Comparison of ENCODE assay signal across 31 mouse cellular contexts in genomic region chr4:44254579-44254978, GRCm38 (mm10). TPM values are rescaled to one million over a fixed set of nuclear protein-coding genes. Genes with fewer than 3 reads are reported as not detected.
"Had no signal": no experiment of that assay in that cellular context is flagged by ENCODE, and none has a peak within 500 bp of the region (broad histone marks: within the 10 kb centered on the region; RNA-seq: fewer than 3 reads in every experiment).

No protein-coding gene starts in this region.

- H3K27me3 ChIP-seq: heart, embryonic 15.5 days; hindbrain, embryonic 12.5 days; hindbrain, embryonic 13.5 days; hindbrain, embryonic 15.5 days had no signal

- H3K9ac ChIP-seq: heart, embryonic 12.5 days; heart, embryonic 13.5 days; heart, embryonic 15.5 days; hindbrain, embryonic 12.5 days; hindbrain, embryonic 13.5 days; hindbrain, embryonic 14.5 days; hindbrain, embryonic 15.5 days; intestine, embryonic 15.5 days; kidney, embryonic 15.5 days had no signal

- H3K27ac ChIP-seq: heart, embryonic 10.5 days; heart, embryonic 13.5 days; heart, embryonic 15.5 days; hindbrain, embryonic 10.5 days; hindbrain, embryonic 12.5 days; hindbrain, embryonic 13.5 days; hindbrain, embryonic 14.5 days; hindbrain, embryonic 15.5 days; hindbrain, postnatal 0 days; intestine, embryonic 15.5 days; kidney, embryonic 15.5 days; kidney, postnatal 0 days; layer of hippocampus, adult 2 months had no signal

- DNase-seq: heart, postnatal 10 days; heart, postnatal 14 days; heart, postnatal 4 days; kidney, adult 11 months; kidney, adult 18-20 months; kidney, adult 2 months; kidney, adult 8-10 months; kidney, adult 9 months; kidney, postnatal 10 days; kidney, postnatal 14 days; kidney, postnatal 25 days; kidney, postnatal 36 days; kidney, postnatal 4 days; layer of hippocampus, adult 9-11 months; layer of hippocampus, postnatal 36 days had no signal

- H3K36me3 ChIP-seq: heart, embryonic 10.5 days; heart, embryonic 12.5 days; heart, embryonic 13.5 days; heart, embryonic 15.5 days; hindbrain, embryonic 10.5 days; hindbrain, embryonic 12.5 days; hindbrain, embryonic 13.5 days; hindbrain, embryonic 15.5 days; intestine, embryonic 15.5 days; kidney, embryonic 15.5 days had no signal

- H3K4me3 ChIP-seq: heart, embryonic 10.5 days; heart, embryonic 12.5 days; heart, embryonic 13.5 days; heart, embryonic 15.5 days; hindbrain, embryonic 10.5 days; hindbrain, embryonic 12.5 days; hindbrain, embryonic 13.5 days; hindbrain, embryonic 15.5 days; intestine, embryonic 15.5 days; kidney, embryonic 15.5 days; layer of hippocampus, adult 2 months had no signal

- H3K9me3 ChIP-seq: heart, embryonic 10.5 days; heart, embryonic 12.5 days; heart, embryonic 13.5 days; heart, embryonic 15.5 days; hindbrain, embryonic 10.5 days; hindbrain, embryonic 12.5 days; hindbrain, embryonic 13.5 days; hindbrain, embryonic 15.5 days; intestine, embryonic 15.5 days; kidney, embryonic 15.5 days had no signal

- H3K4me2 ChIP-seq: heart, embryonic 11.5 days; heart, embryonic 12.5 days; heart, embryonic 13.5 days; heart, embryonic 15.5 days; hindbrain, embryonic 12.5 days; hindbrain, embryonic 13.5 days; hindbrain, embryonic 14.5 days; hindbrain, embryonic 15.5 days; intestine, embryonic 15.5 days; kidney, embryonic 15.5 days had no signal

- H3K4me1 ChIP-seq: intestine, embryonic 15.5 days had no signal

RNA-seq across cellular contexts. Expression of gene Melk, which starts 46.1 kb away (rescaled TPM):
- total RNA-seq: layer of hippocampus, adult 18-20 months had no signal
